Mouse (Mus musculus): ENCODE data around the gene Gba. TPM values are rescaled to one million over a fixed set of nuclear protein-coding genes. Genes with fewer than 3 reads are reported as not detected.
A peak's percentile ranks its signal among the peaks of the same experiment; 100 is the strongest.

The Gba gene
- total and polyA plus RNA-seq, 3 experiments: 49.1 to 55.0 TPM; not detected in 1

GRCm38 (mm10) chr3:89164506-89165267 lies 38.0 kb upstream of the Gba start, which contains the start of gene Clk2 (continued):
- TF ChIP-seq MAFK (IDR thresholded peaks at IDR 0.05; ENCODE audit: borderline replicate concordance, low read depth, low read length) (no peak), EP300 (IDR thresholded peaks at IDR 0.05; ENCODE audit: low read depth in 1 of 2, low read length in 2 of 2) (peak; percentile 21 to 51; a peak in 3 of 4 replicates), MYC (IDR thresholded peaks at IDR 0.05; ENCODE audit: low read depth, low read length) (peak; percentile 94)

DNA sequence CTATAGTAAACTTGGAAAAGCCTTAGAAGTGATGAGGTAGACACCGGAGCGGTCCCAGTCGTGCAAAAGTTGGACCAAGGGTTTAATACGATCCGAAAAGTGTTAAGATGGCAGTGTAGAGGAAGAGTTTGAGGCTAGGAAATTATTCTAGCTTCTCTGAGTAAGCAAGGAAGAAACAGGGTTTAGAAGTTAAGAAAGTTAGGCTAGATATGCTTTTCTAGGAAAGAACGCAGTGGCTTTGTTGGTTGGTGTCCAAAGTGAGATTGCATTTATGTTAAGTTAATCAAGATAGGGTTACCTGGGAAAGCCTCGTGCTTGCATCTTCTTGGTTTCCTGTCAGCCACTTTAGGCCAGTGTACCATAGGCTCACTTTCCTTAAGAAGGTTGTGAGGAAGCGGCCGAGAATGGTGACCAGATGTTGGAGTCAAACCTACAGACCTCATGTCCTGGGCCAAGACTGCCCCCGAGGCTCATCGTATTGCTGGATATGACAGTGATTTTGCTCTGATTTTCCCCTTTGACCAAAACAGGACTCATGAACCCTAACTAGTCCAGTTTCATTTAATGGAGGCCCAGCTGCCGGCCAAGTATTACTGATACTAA lies 37.4 kb upstream of the Gba start:
- peaks cover 29% of the 10 kb centered on the region for H3K79me2 ChIP-seq (ENCODE audit: control insufficient read depth, insufficient read depth, low read length, poor library complexity)
- peak overlapping the region; percentile 82 for H3K27ac ChIP-seq (ENCODE audit: control insufficient read depth, low read depth, low read length)
- no peaks in the 10 kb centered on the region for H3K27me3 ChIP-seq (ENCODE audit: control insufficient read depth in 1 of 2, insufficient read depth in 2 of 2, low read length in 2 of 2)
- peaks cover 7 to 17% of the 10 kb centered on the region in 2 experiments for H3K4me1 ChIP-seq (ENCODE audit: control insufficient read depth in 1 of 2, insufficient read depth in 2 of 2, low read length in 2 of 2)
- H3K9me3 ChIP-seq (replicated peaks; ENCODE audit: insufficient read depth, low read length): no peaks in the 10 kb centered on the region
- peaks cover 12 to 19% of the 10 kb centered on the region in 2 experiments for H3K36me3 ChIP-seq (ENCODE audit: control insufficient read depth in 1 of 2, insufficient read depth in 2 of 2, low read length in 2 of 2)
- peak overlapping the region; percentile 76 to 80 for H3K4me3 ChIP-seq (ENCODE audit: control insufficient read depth in 1 of 2, insufficient read depth in 1 of 2, low read depth in 2 of 2, low read length in 2 of 2)
- no peak for DNase-seq (ENCODE audit: low read depth, low spot score)
- TF ChIP-seq GATA1 (IDR thresholded peaks at IDR 0.05; ENCODE audit: low read depth, low read length): peak; percentile 50; the same call in 1 of the 2 replicates
- TF ChIP-seq RCOR1 (IDR thresholded peaks at IDR 0.05; ENCODE audit: low read depth, low read length): peak; percentile 54
- TF ChIP-seq ETS1 (IDR thresholded peaks at IDR 0.05; ENCODE audit: low read depth, low read length): 0 out of 2 replicates have a peak, but pooled peaks have one; percentile 3
- no peak for TF ChIP-seq GABPA (IDR thresholded peaks at IDR 0.05; ENCODE audit: low read depth, low read length)
- peak; percentile 44; the same call in 1 of the 2 replicates for TF ChIP-seq MYC (IDR thresholded peaks at IDR 0.05; ENCODE audit: low read depth, low read length)
- TF ChIP-seq CHD2 (IDR thresholded peaks at IDR 0.05; ENCODE audit: low read length): no peak
- TF ChIP-seq CHD1 (IDR thresholded peaks at IDR 0.05; ENCODE audit: low read depth, low read length): 0 out of 2 replicates have a peak, but pooled peaks have one; percentile 34
- TF ChIP-seq MAX (IDR thresholded peaks at IDR 0.05; ENCODE audit: low read length): 0 out of 2 replicates have a peak, but pooled peaks have one; percentile 13
- TF ChIP-seq SIN3A (IDR thresholded peaks at IDR 0.05; ENCODE audit: low read length): 0 out of 2 replicates have a peak, but pooled peaks have one; percentile 38
- no peak for TF ChIP-seq NELFE (IDR thresholded peaks at IDR 0.05; ENCODE audit: low read depth, low read length)
- TF ChIP-seq USF2 (IDR thresholded peaks at IDR 0.05; ENCODE audit: borderline replicate concordance in 1 of 2, insufficient read depth in 1 of 2, low read depth in 1 of 2, low read length in 2 of 2): no peak
- no peak for TF ChIP-seq UBTF (IDR thresholded peaks at IDR 0.05; ENCODE audit: borderline replicate concordance, insufficient read depth, low read depth, low read length)
- peak overlapping the region; percentile 95 for H3K9ac ChIP-seq (ENCODE audit: control insufficient read depth, low read depth, low read length, poor library complexity, severe bottlenecking)

DNA sequence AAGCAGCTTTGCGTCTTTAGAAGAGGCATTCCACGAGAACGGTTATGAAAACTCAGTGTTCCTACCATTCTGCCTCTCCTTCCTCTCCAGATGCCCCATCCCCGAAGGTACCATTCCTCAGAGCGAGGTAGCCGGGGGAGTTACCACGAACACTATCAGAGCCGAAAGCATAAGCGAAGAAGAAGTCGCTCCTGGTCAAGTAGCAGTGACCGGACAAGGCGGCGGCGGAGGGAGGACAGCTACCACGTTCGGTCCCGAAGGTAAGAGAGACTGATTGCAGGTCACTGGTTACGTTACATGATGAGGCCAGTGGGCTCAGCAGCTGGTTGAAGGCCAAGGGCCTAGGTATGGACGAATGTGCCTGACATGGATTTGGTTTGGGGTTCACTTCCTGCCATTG lies 35.8 kb upstream of the Gba start:
- no peak overlapping the region for H3K4me3 ChIP-seq (ENCODE audit: control insufficient read depth in 1 of 2, insufficient read depth in 1 of 2, low read depth in 2 of 2, low read length in 2 of 2)
- no peak overlapping the region for H3K27ac ChIP-seq (ENCODE audit: control insufficient read depth, low read depth, low read length)
- peaks cover 29% of the 10 kb centered on the region for H3K79me2 ChIP-seq (ENCODE audit: control insufficient read depth, insufficient read depth, low read length, poor library complexity)
- no peaks in the 10 kb centered on the region for H3K27me3 ChIP-seq (ENCODE audit: control insufficient read depth in 1 of 2, insufficient read depth in 2 of 2, low read length in 2 of 2)
- no peaks in the 10 kb centered on the region for H3K9me3 ChIP-seq (replicated peaks; ENCODE audit: insufficient read depth, low read length)
- H3K4me1 ChIP-seq (ENCODE audit: control insufficient read depth in 1 of 2, insufficient read depth in 2 of 2, low read length in 2 of 2): peaks cover 5 to 17% of the 10 kb centered on the region in 2 experiments
- DNase-seq (ENCODE audit: low read depth, low spot score): no peak
- H3K36me3 ChIP-seq (ENCODE audit: control insufficient read depth in 1 of 2, insufficient read depth in 2 of 2, low read length in 2 of 2): peaks cover 19% of the 10 kb centered on the region in 2 experiments
- H3K9ac ChIP-seq (ENCODE audit: control insufficient read depth, low read depth, low read length, poor library complexity, severe bottlenecking): no peak overlapping the region
- no peak for TF ChIP-seq CTCF (IDR thresholded peaks at IDR 0.05 in 2 of 3, conservative IDR thresholded peaks at IDR 0.05 in 1 of 3; ENCODE audit: control insufficient read depth in 1 of 3, insufficient read depth in 1 of 3, low read depth in 2 of 3, low read length in 3 of 3, poor library complexity in 1 of 3, severe bottlenecking in 1 of 3)
- TF ChIP-seq CHD2 (IDR thresholded peaks at IDR 0.05; ENCODE audit: low read length): no peak
- no peak for TF ChIP-seq RCOR1 (IDR thresholded peaks at IDR 0.05; ENCODE audit: low read depth, low read length)
- no peak for TF ChIP-seq USF2 (IDR thresholded peaks at IDR 0.05; ENCODE audit: borderline replicate concordance in 1 of 2, insufficient read depth in 1 of 2, low read depth in 1 of 2, low read length in 2 of 2)
- TF ChIP-seq TCF12 (IDR thresholded peaks at IDR 0.05; ENCODE audit: low read depth, low read length): no peak
- TF ChIP-seq POLR2AphosphoS2 (IDR thresholded peaks at IDR 0.05; ENCODE audit: low read length): no peak
- TF ChIP-seq RAD21 (IDR thresholded peaks at IDR 0.05; ENCODE audit: low read depth, low read length): no peak
- TF ChIP-seq NELFE (IDR thresholded peaks at IDR 0.05; ENCODE audit: low read depth, low read length): no peak
- no peak for TF ChIP-seq MXI1 (IDR thresholded peaks at IDR 0.05; ENCODE audit: low read depth, low read length)
- no peak for TF ChIP-seq MAFK (IDR thresholded peaks at IDR 0.05; ENCODE audit: borderline replicate concordance, low read depth, low read length)
- no peak for TF ChIP-seq ZMIZ1 (IDR thresholded peaks at IDR 0.05; ENCODE audit: low read depth, low read length)
- no peak for TF ChIP-seq SIN3A (IDR thresholded peaks at IDR 0.05; ENCODE audit: low read length)
- no peak for TF ChIP-seq BHLHE40 (IDR thresholded peaks at IDR 0.05; ENCODE audit: borderline replicate concordance, low read depth, low read length)
- no peak for TF ChIP-seq GATA1 (IDR thresholded peaks at IDR 0.05; ENCODE audit: low read depth, low read length)
- TF ChIP-seq ETS1 (IDR thresholded peaks at IDR 0.05; ENCODE audit: low read depth, low read length): no peak
- no peak for TF ChIP-seq SMC3 (IDR thresholded peaks at IDR 0.05; ENCODE audit: low read depth, low read length)
- TF ChIP-seq ZNF384 (IDR thresholded peaks at IDR 0.05; ENCODE audit: low read depth, low read length): no peak
- no peak for TF ChIP-seq KAT2A (conservative IDR thresholded peaks at IDR 0.05; ENCODE audit: low read depth, low read length)
